In genomic region chr10:80220676-80221075, GRCm38 (mm10) we compare ENCODE assay signal across 27 mouse cellular contexts. TPM values are rescaled to one million over a fixed set of nuclear protein-coding genes. Genes with fewer than 3 reads are reported as not detected.
DNase-seq lines count a peak whose midpoint lies in the region; ATAC-seq lines count a peak whose summit lies in the region.
"Had no signal": no experiment of that assay in that cellular context is flagged by ENCODE, and none has a peak within 500 bp of the region (broad histone marks: within the 10 kb centered on the region; RNA-seq: fewer than 3 reads in every experiment).

No protein-coding gene starts in this region.

- 41% methylated on average over 8 of the region's 9 CpGs for WGBS in forebrain, embryonic 10.5 days
- 47% methylated on average over 8 of the region's 9 CpGs for WGBS in forebrain, embryonic 14.5 days
- WGBS in kidney, embryonic 14.5 days = 42% methylated on average over 5 of the region's 9 CpGs
- WGBS in kidney, embryonic 15.5 days = 34% methylated on average over 9 of the region's 9 CpGs
- 31% methylated on average over 9 of the region's 9 CpGs for WGBS in embryonic facial prominence, embryonic 10.5 days

- peaks cover 5% of the 10 kb centered on the region for H3K27me3 ChIP-seq in forebrain, embryonic 10.5 days (ENCODE audit: poor library complexity, severe bottlenecking)
- no peaks in the 10 kb centered on the region for H3K27me3 ChIP-seq in forebrain, embryonic 14.5 days (replicated peaks; ENCODE audit: control insufficient read depth, insufficient read depth, low read length)
- no peaks in the 10 kb centered on the region for H3K27me3 ChIP-seq in kidney, embryonic 14.5 days (ENCODE audit: control insufficient read depth, insufficient read depth, low read length)
- no peaks in the 10 kb centered on the region for H3K27me3 ChIP-seq in kidney, embryonic 15.5 days
- H3K27me3 ChIP-seq in embryonic facial prominence, embryonic 10.5 days (replicated peaks; ENCODE audit: low read depth, poor library complexity, severe bottlenecking) = peaks cover 4% of the 10 kb centered on the region; the same call in 1 of the 2 replicates
- H3K27me3 ChIP-seq: embryonic facial prominence, embryonic 12.5 days; embryonic facial prominence, embryonic 15.5 days; forebrain, embryonic 13.5 days had no signal

- H3K27ac ChIP-seq in forebrain, embryonic 10.5 days = 0 out of 2 replicates have a peak overlapping the region, but pooled peaks have one; percentile 37
- no peak overlapping the region for H3K27ac ChIP-seq in forebrain, embryonic 14.5 days (ENCODE audit: low read depth, low read length)
- H3K27ac ChIP-seq in kidney, embryonic 14.5 days (ENCODE audit: low read depth, low read length) = no peak overlapping the region
- no peak overlapping the region for H3K27ac ChIP-seq in kidney, embryonic 15.5 days
- no peak overlapping the region for H3K27ac ChIP-seq in ES-E14 (ENCODE audit: insufficient read depth, low read depth, low read length, poor library complexity, severe bottlenecking)
- H3K27ac ChIP-seq in embryonic facial prominence, embryonic 10.5 days (replicated peaks) = no peak overlapping the region
- H3K27ac ChIP-seq: embryonic facial prominence, embryonic 12.5 days; embryonic facial prominence, embryonic 15.5 days; forebrain, embryonic 13.5 days; heart, embryonic 13.5 days; hindbrain, embryonic 14.5 days; hindbrain, postnatal 0 days had no signal

- peaks cover 30% of the 10 kb centered on the region for H3K4me1 ChIP-seq in forebrain, embryonic 10.5 days
- H3K4me1 ChIP-seq in forebrain, embryonic 14.5 days (ENCODE audit: control insufficient read depth, insufficient read depth, low read length) = peaks cover under 1% of the 10 kb centered on the region; the same call in 1 of the 2 replicates
- no peaks in the 10 kb centered on the region for H3K4me1 ChIP-seq in kidney, embryonic 14.5 days (ENCODE audit: control insufficient read depth, insufficient read depth, low read length)
- peaks cover 9% of the 10 kb centered on the region for H3K4me1 ChIP-seq in kidney, embryonic 15.5 days
- H3K4me1 ChIP-seq in ES-E14 (ENCODE audit: control insufficient read depth in 2 of 2, insufficient read depth in 2 of 2, low read length in 2 of 2, poor library complexity in 1 of 2) = peaks cover 2 to 16% of the 10 kb centered on the region in 2 experiments; a peak in 3 of 4 replicates
- H3K4me1 ChIP-seq in embryonic facial prominence, embryonic 10.5 days = peaks cover 29% of the 10 kb centered on the region

- ATAC-seq in forebrain, embryonic 14.5 days = no peak
- peak; percentile 10; the same call in 1 of the 2 replicates for ATAC-seq in kidney, embryonic 14.5 days (ENCODE audit: low FRiP score, low TSS enrichment)
- ATAC-seq in kidney, embryonic 15.5 days (replicated peaks; ENCODE audit: low FRiP score) = no peak
- ATAC-seq: activated CD4-positive, CD25-positive, alpha-beta regulatory T cell, adult 4 months; forebrain, embryonic 13.5 days; forebrain, postnatal 0 days; hindbrain, postnatal 0 days; inflammation-experienced regulatory T-cells, adult 6 months; intestine, embryonic 16.5 days had no signal

- no peak for DNase-seq in forebrain, embryonic 10.5 days (ENCODE audit: extremely low spot score, low spot score)
- DNase-seq in forebrain, embryonic 14.5 days (ENCODE audit: low spot score) = no peak
- DNase-seq in ES-E14 (ENCODE audit: low read depth, low spot score) = no peak
- DNase-seq in embryonic facial prominence, embryonic 10.5 days (ENCODE audit: low spot score) = no peak
- no peak for DNase-seq in ovary, postnatal 10 days (ENCODE audit: low spot score)
- no peak for DNase-seq in T-cell, adult 2 months (ENCODE audit: low spot score)
- DNase-seq: adrenal gland, adult 8-10 months; adrenal gland, postnatal 25 days; cerebellum, adult 18-20 months; cerebellum, adult 9-10 months; cerebellum, postnatal 14 days; forebrain, postnatal 0 days; gastrocnemius, postnatal 25 days; heart, adult 18-20 months; kidney, adult 18-20 months had no signal

- H3K36me3 ChIP-seq in forebrain, embryonic 10.5 days (replicated peaks) = no peaks in the 10 kb centered on the region
- no peaks in the 10 kb centered on the region for H3K36me3 ChIP-seq in forebrain, embryonic 14.5 days (ENCODE audit: control insufficient read depth, insufficient read depth, low read length)
- H3K36me3 ChIP-seq in kidney, embryonic 14.5 days (ENCODE audit: control insufficient read depth, insufficient read depth, low read length) = no peaks in the 10 kb centered on the region
- no peaks in the 10 kb centered on the region for H3K36me3 ChIP-seq in kidney, embryonic 15.5 days
- no peaks in the 10 kb centered on the region for H3K36me3 ChIP-seq in ES-E14 (ENCODE audit: control insufficient read depth, insufficient read depth, low read length, poor library complexity, severe bottlenecking)
- H3K36me3 ChIP-seq in embryonic facial prominence, embryonic 10.5 days (replicated peaks) = no peaks in the 10 kb centered on the region
- H3K36me3 ChIP-seq: embryonic facial prominence, embryonic 12.5 days; embryonic facial prominence, embryonic 15.5 days; heart, embryonic 13.5 days had no signal

- H3K9me3 ChIP-seq in forebrain, embryonic 10.5 days = no peaks in the 10 kb centered on the region
- H3K9me3 ChIP-seq in forebrain, embryonic 14.5 days (replicated peaks; ENCODE audit: control insufficient read depth, low read length) = no peaks in the 10 kb centered on the region
- H3K9me3 ChIP-seq in kidney, embryonic 14.5 days (ENCODE audit: control insufficient read depth, low read length) = no peaks in the 10 kb centered on the region
- H3K9me3 ChIP-seq in kidney, embryonic 15.5 days (replicated peaks) = no peaks in the 10 kb centered on the region
- no peaks in the 10 kb centered on the region for H3K9me3 ChIP-seq in ES-E14 (ENCODE audit: control insufficient read depth, insufficient read depth, low read depth, low read length)
- H3K9me3 ChIP-seq in embryonic facial prominence, embryonic 10.5 days = no peaks in the 10 kb centered on the region
- H3K9me3 ChIP-seq: embryonic facial prominence, embryonic 12.5 days; embryonic facial prominence, embryonic 15.5 days; forebrain, embryonic 13.5 days; heart, embryonic 13.5 days had no signal

- H3K9ac ChIP-seq in forebrain, embryonic 14.5 days (ENCODE audit: low read length) = no peak overlapping the region
- H3K9ac ChIP-seq in kidney, embryonic 14.5 days (ENCODE audit: low read depth, low read length) = no peak overlapping the region
- H3K9ac ChIP-seq in kidney, embryonic 15.5 days = no peak overlapping the region
- H3K9ac ChIP-seq in ES-E14 (ENCODE audit: insufficient read depth, low read depth, low read length, poor library complexity, severe bottlenecking) = no peak overlapping the region
- H3K9ac ChIP-seq: embryonic facial prominence, embryonic 12.5 days; embryonic facial prominence, embryonic 15.5 days; forebrain, embryonic 13.5 days; forebrain, postnatal 0 days; hindbrain, embryonic 14.5 days had no signal

- in situ Hi-C loops in ES-E14 (cut with MboI; ENCODE audit: low sequenced_read_pairs in 2 of 2, unreplicated experiment in 2 of 2) = no loop called here

- H3K4me3 ChIP-seq in forebrain, embryonic 10.5 days = no peak overlapping the region
- H3K4me3 ChIP-seq in forebrain, embryonic 14.5 days (ENCODE audit: low read depth, low read length) = no peak overlapping the region
- H3K4me3 ChIP-seq in kidney, embryonic 14.5 days (ENCODE audit: low read length) = no peak overlapping the region
- no peak overlapping the region for H3K4me3 ChIP-seq in kidney, embryonic 15.5 days (replicated peaks)
- peak overlapping the region; percentile 1 to 41; a peak in 2 of 4 replicates for H3K4me3 ChIP-seq in ES-E14 (ENCODE audit: insufficient read depth in 1 of 2, low read depth in 1 of 2, low read length in 2 of 2, poor library complexity in 1 of 2, severe bottlenecking in 1 of 2)
- 0 out of 2 replicates have a peak overlapping the region, but pooled peaks have one; percentile 13 for H3K4me3 ChIP-seq in embryonic facial prominence, embryonic 10.5 days
- H3K4me3 ChIP-seq: embryonic facial prominence, embryonic 12.5 days; embryonic facial prominence, embryonic 15.5 days; forebrain, embryonic 13.5 days; heart, embryonic 13.5 days had no signal

- H3K4me2 ChIP-seq in forebrain, embryonic 14.5 days (ENCODE audit: low read length) = no peak overlapping the region
- no peak overlapping the region for H3K4me2 ChIP-seq in kidney, embryonic 14.5 days (replicated peaks; ENCODE audit: low read depth, low read length)
- H3K4me2 ChIP-seq in kidney, embryonic 15.5 days = no peak overlapping the region
- H3K4me2 ChIP-seq: embryonic facial prominence, embryonic 12.5 days; embryonic facial prominence, embryonic 15.5 days; forebrain, embryonic 13.5 days; heart, embryonic 13.5 days; hindbrain, embryonic 14.5 days had no signal

RNA-seq across cellular contexts. Expression of gene Mum1, which starts 5.6 kb away (rescaled TPM):
- polyA plus RNA-seq in forebrain, embryonic 10.5 days (2016; fragmentation: Nextera tagmentation; extraction: Ambion mirVana) = 89.4 and 98.3 TPM in 2 replicates
- 39.6 and 42.4 TPM in 2 replicates for polyA plus RNA-seq in forebrain, embryonic 14.5 days (2014; fragmentation: Nextera tagmentation; extraction: Ambion mirVana)
- polyA plus RNA-seq in kidney, embryonic 14.5 days (2014; fragmentation: Nextera tagmentation; extraction: Ambion mirVana) = 64.4 and 65.1 TPM in 2 replicates
- polyA plus RNA-seq in kidney, embryonic 15.5 days (2015; fragmentation: Nextera tagmentation; extraction: Ambion mirVana) = 74.8 and 75.5 TPM in 2 replicates
- 80.8 and 115 TPM in 2 replicates for total RNA-seq in ES-E14 (2012; rRNA removed)
- polyA plus RNA-seq in embryonic facial prominence, embryonic 10.5 days (2016; fragmentation: Nextera tagmentation; extraction: Ambion mirVana) = 95.9 and 98.1 TPM in 2 replicates

RNA-seq across cellular contexts. Expression of gene Ndufs7, which starts 28.2 kb away (rescaled TPM):
- 309 and 314 TPM in 2 replicates for polyA plus RNA-seq in forebrain, embryonic 10.5 days (2016; fragmentation: Nextera tagmentation; extraction: Ambion mirVana)
- 269 and 351 TPM in 2 replicates for polyA plus RNA-seq in forebrain, embryonic 14.5 days (2014; fragmentation: Nextera tagmentation; extraction: Ambion mirVana)
- 382 and 390 TPM in 2 replicates for polyA plus RNA-seq in kidney, embryonic 14.5 days (2014; fragmentation: Nextera tagmentation; extraction: Ambion mirVana)
- 376 and 387 TPM in 2 replicates for polyA plus RNA-seq in kidney, embryonic 15.5 days (2015; fragmentation: Nextera tagmentation; extraction: Ambion mirVana)
- 205 and 290 TPM in 2 replicates for total RNA-seq in ES-E14 (2012; rRNA removed)
- 303 and 309 TPM in 2 replicates for polyA plus RNA-seq in embryonic facial prominence, embryonic 10.5 days (2016; fragmentation: Nextera tagmentation; extraction: Ambion mirVana)

RNA-seq across cellular contexts. Expression of gene Gamt, which starts 40.1 kb away (rescaled TPM):
- 18.3 and 19.1 TPM in 2 replicates for polyA plus RNA-seq in forebrain, embryonic 10.5 days (2016; fragmentation: Nextera tagmentation; extraction: Ambion mirVana)
- 18.7 and 21.0 TPM in 2 replicates for polyA plus RNA-seq in forebrain, embryonic 14.5 days (2014; fragmentation: Nextera tagmentation; extraction: Ambion mirVana)
- polyA plus RNA-seq in kidney, embryonic 14.5 days (2014; fragmentation: Nextera tagmentation; extraction: Ambion mirVana) = 30.2 and 33.6 TPM in 2 replicates
- 34.2 and 37.0 TPM in 2 replicates for polyA plus RNA-seq in kidney, embryonic 15.5 days (2015; fragmentation: Nextera tagmentation; extraction: Ambion mirVana)
- 2.9 and 3.0 TPM in 2 replicates for total RNA-seq in ES-E14 (2012; rRNA removed)
- polyA plus RNA-seq in embryonic facial prominence, embryonic 10.5 days (2016; fragmentation: Nextera tagmentation; extraction: Ambion mirVana) = 24.4 and 25.0 TPM in 2 replicates

RNA-seq across cellular contexts. Expression of gene Dazap1, which starts 40.6 kb away (rescaled TPM):
- polyA plus RNA-seq in forebrain, embryonic 10.5 days (2016; fragmentation: Nextera tagmentation; extraction: Ambion mirVana) = 48.2 and 52.3 TPM in 2 replicates
- polyA plus RNA-seq in forebrain, embryonic 14.5 days (2014; fragmentation: Nextera tagmentation; extraction: Ambion mirVana) = 44.5 and 46.0 TPM in 2 replicates
- polyA plus RNA-seq in kidney, embryonic 14.5 days (2014; fragmentation: Nextera tagmentation; extraction: Ambion mirVana) = 45.8 and 56.9 TPM in 2 replicates
- 56.3 and 58.5 TPM in 2 replicates for polyA plus RNA-seq in kidney, embryonic 15.5 days (2015; fragmentation: Nextera tagmentation; extraction: Ambion mirVana)
- total RNA-seq in ES-E14 (2012; rRNA removed) = 121 and 154 TPM in 2 replicates
- polyA plus RNA-seq in embryonic facial prominence, embryonic 10.5 days (2016; fragmentation: Nextera tagmentation; extraction: Ambion mirVana) = 56.2 and 58.5 TPM in 2 replicates

RNA-seq across cellular contexts. Expression of gene Efna2, which starts 41.4 kb away (rescaled TPM):
- 23.2 and 24.2 TPM in 2 replicates for polyA plus RNA-seq in forebrain, embryonic 10.5 days (2016; fragmentation: Nextera tagmentation; extraction: Ambion mirVana)
- 14.5 and 20.6 TPM in 2 replicates for polyA plus RNA-seq in forebrain, embryonic 14.5 days (2014; fragmentation: Nextera tagmentation; extraction: Ambion mirVana)
- 15.4 and 17.3 TPM in 2 replicates for polyA plus RNA-seq in kidney, embryonic 14.5 days (2014; fragmentation: Nextera tagmentation; extraction: Ambion mirVana)
- polyA plus RNA-seq in kidney, embryonic 15.5 days (2015; fragmentation: Nextera tagmentation; extraction: Ambion mirVana) = 15.4 and 17.0 TPM in 2 replicates
- 2.7 and 3.4 TPM in 2 replicates for total RNA-seq in ES-E14 (2012; rRNA removed)
- 45.2 and 50.1 TPM in 2 replicates for polyA plus RNA-seq in embryonic facial prominence, embryonic 10.5 days (2016; fragmentation: Nextera tagmentation; extraction: Ambion mirVana)
- total RNA-seq: hematopoietic stem cell, adult 5-6 weeks had no signal
- polyA plus RNA-seq: activated CD4-positive, CD25-positive, alpha-beta regulatory T cell, adult 4 months; inflammation-experienced regulatory T-cells, adult 6 months had no signal

Comparison
In these comparisons a context has a peak if more than half of its experiments do, and no peak if none do; other contexts are left out.
1. H3K4me3 ChIP-seq: peak in ES-E14 (2 of 2) and embryonic facial prominence, embryonic 10.5 days (single experiment); none in forebrain, embryonic 10.5 days (single experiment), forebrain, embryonic 14.5 days (single experiment), kidney, embryonic 14.5 days (single experiment) and kidney, embryonic 15.5 days (single experiment).